Mouse (Mus musculus) lung, embryonic 14.5 days (tissue): ENCODE measurements around the gene Cbln3. TPM values are rescaled to one million over a fixed set of nuclear protein-coding genes. Genes with fewer than 3 reads are reported as not detected.

Source experiments
- ATAC-seq: fragments of 200-750 bp; cut with Nextera tagmentation; 2 replicates; pipeline ENCODE4 v1.8.0; 2017; ENCODE audit warnings: mild to moderate bottlenecking, moderate TSS enrichment, moderate library complexity; ENCODE audit not compliant: insufficient read depth
- DNase-seq: peaks from one replicate; pipeline ENCODE4 v3.0.0-alpha.2; 2015
- H3K27ac ChIP-seq: fragments of 300-500 bp; sonication (generic); 2 replicates; pipeline ENCODE4 v1.5.1; 2014; ENCODE audit warnings: low read depth, mild to moderate bottlenecking, moderate library complexity
- H3K27me3 ChIP-seq: fragments of 300-500 bp; sonication (generic); 2 replicates; pipeline ENCODE4 v1.6.1; 2014; ENCODE audit warnings: low read length, control low read depth; ENCODE audit not compliant: insufficient read depth
- H3K36me3 ChIP-seq: fragments of 300-500 bp; sonication (generic); 2 replicates; pipeline ENCODE4 v1.6.1; 2014; ENCODE audit warnings: control low read depth; ENCODE audit not compliant: insufficient read depth
- H3K4me1 ChIP-seq: fragments of 300-500 bp; sonication (generic); 2 replicates; pipeline ENCODE4 v1.6.1; 2014; ENCODE audit warnings: antibody characterized with exemption, control low read depth; ENCODE audit not compliant: insufficient read depth
- H3K4me2 ChIP-seq: fragments of 300-500 bp; sonication (generic); 2 replicates; pipeline ENCODE4 v1.6.1; 2014; ENCODE audit warnings: mild to moderate bottlenecking
- H3K4me3 ChIP-seq: fragments of 300-500 bp; sonication (generic); 2 replicates; pipeline ENCODE4 v1.5.1; 2014; ENCODE audit warnings: low read depth, low read length
- H3K9ac ChIP-seq: fragments of 300-500 bp; sonication (generic); 2 replicates; pipeline ENCODE4 v1.6.1; 2014
- H3K9me3 ChIP-seq: fragments of 300-500 bp; sonication (generic); 2 replicates; pipeline ENCODE4 v1.6.1; 2016; ENCODE audit warnings: low read depth, low read length, control low read depth
- CTCF ChIP-seq: IDR thresholded peaks from 2 replicates; pipeline ENCODE4 v1.5.1; 2016; ENCODE audit warnings: antibody characterized with exemption, low read depth
- WGBS: fragments of 180-500 bp; shearing (Covaris S2); extraction: QIAGEN DNeasy Blood & Tissue Kit; methylation state at CpG from one replicate; pipeline ENCODE4 v1.1.7; 2014; 5-methylcytosine and 5-hydroxymethylcytosine counted together
- polyA plus RNA-seq: library from polyadenylated mRNA; unstranded; fragments of >200 nt; fragmentation: Nextera tagmentation; extraction: Ambion mirVana; gene quantifications from 2 replicates; pipeline ENCODE4 v1.2.1, GENCODE M21; 2014

Cbln3 gene
- polyA plus RNA-seq, 1 experiment from 2014 or later, result 1.9 TPM

GRCm38 (mm10) chr14:55857588-55857987 lies 26.6 kb downstream of the Cbln3 start:
- DNase-seq (peak; percentile 24), ATAC-seq (no peak)
- 35% methylated on average over 4 of the region's 4 CpGs for WGBS
- Histone ChIP-seq H3K9me3 (no peaks in the 10 kb centered on the region), H3K27me3 (no peaks in the 10 kb centered on the region), H3K4me2 (peak overlapping the region; percentile 50), H3K9ac (no peak overlapping the region; the same call in 1 of the 2 replicates), H3K27ac (no peak overlapping the region), H3K36me3 (peaks cover 14% of the 10 kb centered on the region), H3K4me1 (peaks cover 17% of the 10 kb centered on the region), H3K4me3 (peak overlapping the region; percentile 15)
- no peak for TF ChIP-seq CTCF

- H3K27ac ChIP-seq, result peak overlapping the region; percentile 97
- H3K9ac ChIP-seq, result peak overlapping the region; percentile 81
- ATAC-seq (peak; percentile 25), DNase-seq (peak; percentile 86)
- H3K9me3 ChIP-seq, result no peaks in the 10 kb centered on the region
- WGBS, result 0% methylated on average over 4 of the region's 4 CpGs
- no peaks in the 10 kb centered on the region for H3K27me3 ChIP-seq
- no peak for TF ChIP-seq CTCF
- H3K4me2 ChIP-seq, result peak overlapping the region; percentile 76
- peaks cover 11% of the 10 kb centered on the region for H3K36me3 ChIP-seq
- peak overlapping the region; percentile 72 for H3K4me3 ChIP-seq
- peaks cover 25% of the 10 kb centered on the region for H3K4me1 ChIP-seq
Observed at GRCm38 (mm10) chr14:55855101-55855561, 29.1 kb downstream of the Cbln3 start.

GRCm38 (mm10) chr14:55854406-55855100 lies 29.6 kb downstream of the Cbln3 start:
- WGBS, result under 1% methylated on average over 9 of the region's 9 CpGs
- Histone ChIP-seq H3K4me3 (peak overlapping the region; percentile 72), H3K4me1 (peaks cover 25% of the 10 kb centered on the region), H3K9ac (peak overlapping the region; percentile 81), H3K27me3 (no peaks in the 10 kb centered on the region), H3K36me3 (peaks cover 11% of the 10 kb centered on the region), H3K9me3 (no peaks in the 10 kb centered on the region), H3K4me2 (peak overlapping the region; percentile 76), H3K27ac (peak overlapping the region; percentile 97)
- peak; percentile 43 for DNase-seq
- TF ChIP-seq CTCF, result no peak
- ATAC-seq, result peak; percentile 15; the same call in 1 of the 2 replicates

- peak within 1 kb of the TSS; percentile 72 for H3K4me3 ChIP-seq
- H3K4me1 ChIP-seq, result peaks cover 25% of the 10 kb centered on the region
- peak within 1 kb of the TSS; percentile 76 for H3K4me2 ChIP-seq
- ATAC-seq, result peak; percentile 89
- no peak; the same call in 1 of the 2 replicates for TF ChIP-seq CTCF
- H3K36me3 ChIP-seq, result peaks cover 11% of the 10 kb centered on the region
- 2% methylated on average over 33 of the region's 33 CpGs for WGBS
- H3K9me3 ChIP-seq, result no peaks in the 10 kb centered on the region
- H3K9ac ChIP-seq, result peak within 1 kb of the TSS; percentile 81
- DNase-seq, result peak; percentile 95
- no peaks in the 10 kb centered on the region for H3K27me3 ChIP-seq
- peak within 1 kb of the TSS; percentile 97 for H3K27ac ChIP-seq
Observed at GRCm38 (mm10) chr14:55853621-55854285, 30.4 kb downstream of the Cbln3 start, which contains the start of gene Nynrin. TSS of gene Nynrin (plus strand) at chr14:55854010.

- WGBS, result 3% methylated on average over 11 of the region's 11 CpGs
- H3K36me3 ChIP-seq, result peaks cover 8% of the 10 kb centered on the region
- DNase-seq (peak; percentile 89), ATAC-seq (peak; percentile 84)
- peak overlapping the region; percentile 72 for H3K4me3 ChIP-seq
- H3K4me2 ChIP-seq, result peak overlapping the region; percentile 76
- H3K27me3 ChIP-seq, result no peaks in the 10 kb centered on the region
- H3K9ac ChIP-seq, result peak overlapping the region; percentile 81
- no peak for TF ChIP-seq CTCF
- H3K9me3 ChIP-seq, result no peaks in the 10 kb centered on the region
- H3K27ac ChIP-seq, result peak overlapping the region; percentile 97
- H3K4me1 ChIP-seq, result peaks cover 22% of the 10 kb centered on the region
Observed at GRCm38 (mm10) chr14:55852646-55853551, 31.3 kb downstream of the Cbln3 start.

- no peak overlapping the region for H3K9ac ChIP-seq
- no peak overlapping the region for H3K4me2 ChIP-seq
- TF ChIP-seq CTCF, result no peak
- ATAC-seq (no peak), DNase-seq (no peak)
- H3K4me1 ChIP-seq, result peaks cover 13% of the 10 kb centered on the region
- no peaks in the 10 kb centered on the region for H3K27me3 ChIP-seq
- no peak overlapping the region for H3K4me3 ChIP-seq
- no peak overlapping the region for H3K27ac ChIP-seq
- 37% methylated on average over 6 of the region's 6 CpGs for WGBS
- no peaks in the 10 kb centered on the region for H3K9me3 ChIP-seq
- no peaks in the 10 kb centered on the region for H3K36me3 ChIP-seq
Observed at GRCm38 (mm10) chr14:55850885-55851284, 33.3 kb downstream of the Cbln3 start.
